Mouse (Mus musculus): ENCODE data around the gene Nrxn1. TPM values are rescaled to one million over a fixed set of nuclear protein-coding genes. Genes with fewer than 3 reads are reported as not detected.

Gene Nrxn1
- polyA plus RNA-seq, 1 experiment, result 0.23 TPM

- peak; percentile 20 for DNase-seq (ENCODE audit: low spot score)
Observed at GRCm38 (mm10) chr17:90962904-90963531, 129.9 kb downstream of the Nrxn1 start.

GRCm38 (mm10) chr17:90955221-90955620, 137.7 kb downstream of the Nrxn1 start:
- no peak for DNase-seq (ENCODE audit: low spot score)

- no peak for DNase-seq (ENCODE audit: low spot score)
Observed at GRCm38 (mm10) chr17:90934929-90935328, 157.9 kb downstream of the Nrxn1 start.

- DNase-seq (ENCODE audit: low spot score), result no peak
Observed at GRCm38 (mm10) chr17:90913320-90913719, 179.6 kb downstream of the Nrxn1 start.

GRCm38 (mm10) chr17:90912746-90913145, 180.1 kb downstream of the Nrxn1 start:
- DNase-seq (ENCODE audit: low spot score), result no peak

GRCm38 (mm10) chr17:90912341-90912740, 180.5 kb downstream of the Nrxn1 start:
- no peak for DNase-seq (ENCODE audit: low spot score)

GRCm38 (mm10) chr17:90906118-90907093, 186.5 kb downstream of the Nrxn1 start:
- no peak for DNase-seq (ENCODE audit: low spot score)

GRCm38 (mm10) chr17:90905143-90905542, 187.7 kb downstream of the Nrxn1 start:
- DNase-seq (ENCODE audit: low spot score), result no peak

GRCm38 (mm10) chr17:90892327-90893259, 200.3 kb downstream of the Nrxn1 start:
- no peak for DNase-seq (ENCODE audit: low spot score)

GRCm38 (mm10) chr17:90891711-90892110, 201.2 kb downstream of the Nrxn1 start:
- DNase-seq (ENCODE audit: low spot score), result no peak

GRCm38 (mm10) chr17:90857225-90857624, 235.6 kb downstream of the Nrxn1 start:
- no peak for DNase-seq (ENCODE audit: low spot score)

- DNase-seq (ENCODE audit: low spot score), result no peak
Observed at GRCm38 (mm10) chr17:90843876-90844275, 249.0 kb downstream of the Nrxn1 start.

- DNase-seq (ENCODE audit: low spot score), result no peak
Observed at GRCm38 (mm10) chr17:90843072-90843611, 249.7 kb downstream of the Nrxn1 start.

GRCm38 (mm10) chr17:90837022-90837414, 255.9 kb downstream of the Nrxn1 start:
- no peak for DNase-seq (ENCODE audit: low spot score)

GRCm38 (mm10) chr17:90836154-90837021, 256.5 kb downstream of the Nrxn1 start:
- no peak for DNase-seq (ENCODE audit: low spot score)

- DNase-seq (ENCODE audit: low spot score), result no peak
Observed at GRCm38 (mm10) chr17:90818340-90818739, 274.5 kb downstream of the Nrxn1 start.

- no peak for DNase-seq (ENCODE audit: low spot score)
Observed at GRCm38 (mm10) chr17:90817898-90818297, 275.0 kb downstream of the Nrxn1 start.

- no peak for DNase-seq (ENCODE audit: low spot score)
Observed at GRCm38 (mm10) chr17:90815306-90815705, 277.6 kb downstream of the Nrxn1 start.

GRCm38 (mm10) chr17:90813760-90814159, 279.1 kb downstream of the Nrxn1 start:
- no peak for DNase-seq (ENCODE audit: low spot score)

GRCm38 (mm10) chr17:90812485-90812884, 280.4 kb downstream of the Nrxn1 start:
- no peak for DNase-seq (ENCODE audit: low spot score)

Data from urinary bladder, adult 2 months (tissue).